Comparison of ENCODE assay signal across 20 mouse cellular contexts in genomic region chr19:55342423-55342822, GRCm38 (mm10).
"Had no signal": no experiment of that assay in that cellular context is flagged by ENCODE, and none has a peak within 500 bp of the region (broad histone marks: within the 10 kb centered on the region; RNA-seq: fewer than 3 reads in every experiment).

No protein-coding gene starts in this region.

- DNase-seq: kidney, adult 18-20 months; kidney, postnatal 25 days; layer of hippocampus, adult 9-11 months; lung, adult 18-20 months; lung, postnatal 10 days; lung, postnatal 36 days; retina, postnatal 1 day; right cerebral cortex, postnatal 25 days; thymus, adult 2 months; thymus, postnatal 14 days; thymus, postnatal 4 days had no signal

- H3K4me3 ChIP-seq: limb, embryonic 15.5 days; lung, embryonic 15.5 days; megakaryocyte, embryonic 14.5 days; midbrain, embryonic 12.5 days; midbrain, embryonic 15.5 days; myocyte; neural tube, embryonic 13.5 days had no signal

- H3K4me1 ChIP-seq: lung, embryonic 15.5 days; megakaryocyte, embryonic 14.5 days; midbrain, embryonic 12.5 days; neural tube, embryonic 13.5 days had no signal

- H3K9me3 ChIP-seq: limb, embryonic 15.5 days; lung, embryonic 15.5 days; megakaryocyte, embryonic 14.5 days; midbrain, embryonic 12.5 days; midbrain, embryonic 15.5 days; neural tube, embryonic 13.5 days had no signal

- ATAC-seq: midbrain, embryonic 15.5 days had no signal

- H3K4me2 ChIP-seq: limb, embryonic 15.5 days; lung, embryonic 15.5 days; midbrain, embryonic 12.5 days; midbrain, embryonic 15.5 days; neural tube, embryonic 13.5 days had no signal

- H3K27me3 ChIP-seq: limb, embryonic 15.5 days; lung, embryonic 15.5 days; megakaryocyte, embryonic 14.5 days; midbrain, embryonic 12.5 days; midbrain, embryonic 15.5 days; neural tube, embryonic 13.5 days had no signal

- H3K27ac ChIP-seq: kidney, postnatal 0 days; limb, embryonic 15.5 days; liver, embryonic 14.5 days; lung, embryonic 15.5 days; midbrain, embryonic 12.5 days; neural tube, embryonic 13.5 days had no signal

- H3K9ac ChIP-seq: limb, embryonic 15.5 days; liver, embryonic 14.5 days; lung, embryonic 15.5 days; midbrain, embryonic 12.5 days; midbrain, embryonic 15.5 days; neural tube, embryonic 13.5 days had no signal

- H3K36me3 ChIP-seq: limb, embryonic 15.5 days; lung, embryonic 15.5 days; midbrain, embryonic 12.5 days; midbrain, embryonic 15.5 days; neural tube, embryonic 13.5 days had no signal
